Mouse (Mus musculus) embryonic facial prominence, embryonic 11.5 days (tissue): ENCODE measurements around the gene Tmc7. TPM values are rescaled to one million over a fixed set of nuclear protein-coding genes. Genes with fewer than 3 reads are reported as not detected.

Experiments used
- ATAC-seq: fragments of 200-750 bp; cut with Nextera tagmentation; replicated peaks from 2 replicates; pipeline ENCODE4 v1.8.0; 2017; ENCODE audit warnings: low read depth; ENCODE audit not compliant: insufficient number of reproducible peaks, low FRiP score, low TSS enrichment
- DNase-seq: peaks from one replicate; pipeline ENCODE4 v3.0.0-alpha.2; 2015; ENCODE audit warnings: low spot score
- H3K27ac ChIP-seq: fragments of 300-500 bp; sonication (generic); replicated peaks from 2 replicates; pipeline ENCODE4 v1.5.1; 2014; ENCODE audit warnings: mild to moderate bottlenecking, low read depth, low read length, control low read depth
- H3K27me3 ChIP-seq: fragments of 300-500 bp; sonication (generic); 2 replicates; pipeline ENCODE4 v1.6.1; 2014; ENCODE audit warnings: mild to moderate bottlenecking, low read length, moderate library complexity, mixed read lengths; ENCODE audit not compliant: control insufficient read depth, insufficient read depth
- H3K36me3 ChIP-seq: fragments of 300-500 bp; sonication (generic); replicated peaks from 2 replicates; pipeline ENCODE4 v1.6.1; 2014; ENCODE audit warnings: low read depth, mild to moderate bottlenecking, low read length, moderate library complexity, mixed read lengths; ENCODE audit not compliant: control insufficient read depth, insufficient read depth
- H3K4me1 ChIP-seq: fragments of 300-500 bp; sonication (generic); 2 replicates; pipeline ENCODE4 v1.6.1; 2014; ENCODE audit warnings: low read length, mixed read lengths; ENCODE audit not compliant: control insufficient read depth, insufficient read depth
- H3K4me2 ChIP-seq: fragments of 300-500 bp; sonication (generic); 2 replicates; pipeline ENCODE4 v1.6.1; 2014; ENCODE audit warnings: low read depth, mild to moderate bottlenecking, control low read depth, low read length, moderate library complexity
- H3K4me3 ChIP-seq: fragments of 300-500 bp; sonication (generic); 2 replicates; pipeline ENCODE4 v1.5.1; 2014; ENCODE audit warnings: low read depth, low read length, control low read depth
- H3K9ac ChIP-seq: fragments of 300-500 bp; sonication (generic); replicated peaks from 2 replicates; pipeline ENCODE4 v1.6.1; 2014; ENCODE audit warnings: mild to moderate bottlenecking, control low read depth, low read length
- H3K9me3 ChIP-seq: fragments of 300-500 bp; sonication (generic); replicated peaks from 2 replicates; pipeline ENCODE4 v1.6.1; 2016; ENCODE audit warnings: mild to moderate bottlenecking, low read length, inconsistent platforms, mixed read lengths; ENCODE audit not compliant: control insufficient read depth
- WGBS: fragments of 180-500 bp; shearing (Covaris S2); extraction: QIAGEN DNeasy Blood & Tissue Kit; methylation state at CpG from one replicate; pipeline ENCODE4 v1.1.7; 2014; 5-methylcytosine and 5-hydroxymethylcytosine counted together
- polyA plus RNA-seq: library from polyadenylated mRNA; unstranded; fragments of >200 nt; fragmentation: Nextera tagmentation; extraction: Ambion mirVana; gene quantifications from 2 replicates; pipeline ENCODE4 v1.2.1, GENCODE M21; 2014

Tmc7 gene
- polyA plus RNA-seq, 1 experiment from 2014 or later: 7.3 TPM

- H3K36me3 ChIP-seq: no peaks in the 10 kb centered on the region
- ATAC-seq (peak; percentile 34; the same call in 1 of the 2 replicates), DNase-seq (peak; percentile 97)
- H3K27ac ChIP-seq: no peak overlapping the region
- WGBS: 1% methylated on average over 14 of the region's 14 CpGs
- peaks cover 5% of the 10 kb centered on the region for H3K4me1 ChIP-seq
- no peak overlapping the region for H3K4me3 ChIP-seq
- H3K4me2 ChIP-seq: peak overlapping the region; percentile 25
- H3K27me3 ChIP-seq: peaks cover 11% of the 10 kb centered on the region
- H3K9ac ChIP-seq: 0 out of 2 replicates have a peak overlapping the region, but pooled peaks have one; percentile 0
- H3K9me3 ChIP-seq: no peaks in the 10 kb centered on the region
These were observed 10.7 kb upstream of the Tmc7 start for GRCm38 (mm10) chr7:118595228-118595627.

- DNase-seq: no peak
- 30% methylated on average over 10 of the region's 10 CpGs for WGBS
- Histone ChIP-seq H3K4me3 (no peak overlapping the region), H3K27ac (peak overlapping the region; percentile 23), H3K4me2 (no peak overlapping the region), H3K4me1 (peaks cover 5% of the 10 kb centered on the region), H3K9me3 (no peaks in the 10 kb centered on the region), H3K9ac (no peak overlapping the region), H3K36me3 (no peaks in the 10 kb centered on the region), H3K27me3 (peaks cover 11% of the 10 kb centered on the region)
- peak; percentile 10; the same call in 1 of the 2 replicates for ATAC-seq
These were observed 10.1 kb upstream of the Tmc7 start for GRCm38 (mm10) chr7:118594611-118595010.

- no peaks in the 10 kb centered on the region for H3K36me3 ChIP-seq
- H3K4me1 ChIP-seq: peaks cover 5% of the 10 kb centered on the region
- ATAC-seq (peak; percentile 79), DNase-seq (peak; percentile 84)
- peaks cover 11% of the 10 kb centered on the region for H3K27me3 ChIP-seq
- H3K27ac ChIP-seq: peak overlapping the region; percentile 60
- H3K9ac ChIP-seq: peak overlapping the region; percentile 14; the same call in 1 of the 2 replicates
- 10% methylated on average over 9 of the region's 9 CpGs for WGBS
- H3K4me3 ChIP-seq: no peak overlapping the region
- H3K4me2 ChIP-seq: no peak overlapping the region
- H3K9me3 ChIP-seq: no peaks in the 10 kb centered on the region
These were observed 9.3 kb upstream of the Tmc7 start for GRCm38 (mm10) chr7:118593567-118594407.

GRCm38 (mm10) chr7:118592146-118592545, 7.6 kb upstream of the Tmc7 start:
- Histone ChIP-seq H3K4me2 (peak overlapping the region; percentile 14; the same call in 1 of the 2 replicates), H3K4me3 (no peak overlapping the region), H3K9me3 (no peaks in the 10 kb centered on the region), H3K4me1 (peaks cover 5% of the 10 kb centered on the region), H3K36me3 (no peaks in the 10 kb centered on the region), H3K27ac (peak overlapping the region; percentile 10; the same call in 1 of the 2 replicates), H3K27me3 (peaks cover 6% of the 10 kb centered on the region), H3K9ac (0 out of 2 replicates have a peak overlapping the region, but pooled peaks have one; percentile 18)
- peak; percentile 74 for DNase-seq
- WGBS: 15% methylated on average over 6 of the region's 6 CpGs
- ATAC-seq: no peak

GRCm38 (mm10) chr7:118590726-118591305, 6.3 kb upstream of the Tmc7 start:
- ATAC-seq (no peak), DNase-seq (no peak)
- Histone ChIP-seq H3K9me3 (no peaks in the 10 kb centered on the region), H3K4me3 (no peak overlapping the region), H3K4me1 (peaks cover 5% of the 10 kb centered on the region), H3K9ac (no peak overlapping the region), H3K27ac (no peak overlapping the region), H3K36me3 (no peaks in the 10 kb centered on the region), H3K4me2 (no peak overlapping the region), H3K27me3 (no peaks in the 10 kb centered on the region)
- WGBS: 89% methylated on average over 5 of the region's 5 CpGs

- DNase-seq (no peak), ATAC-seq (no peak)
- H3K27ac ChIP-seq: no peak overlapping the region
- H3K9ac ChIP-seq: no peak overlapping the region
- no peaks in the 10 kb centered on the region for H3K9me3 ChIP-seq
- no peaks in the 10 kb centered on the region for H3K36me3 ChIP-seq
- no peaks in the 10 kb centered on the region for H3K27me3 ChIP-seq
- H3K4me2 ChIP-seq: no peak overlapping the region
- 78% methylated on average over 6 of the region's 6 CpGs for WGBS
- H3K4me1 ChIP-seq: no peaks in the 10 kb centered on the region
- no peak overlapping the region for H3K4me3 ChIP-seq
These were observed 1.3 kb upstream of the Tmc7 start for GRCm38 (mm10) chr7:118585856-118586255.

GRCm38 (mm10) chr7:118584926-118585325, 390 bp upstream of the Tmc7 start:
- H3K9ac ChIP-seq: no peak overlapping the region
- peak overlapping the region; percentile 60 for H3K4me3 ChIP-seq
- 71% methylated on average over 5 of the region's 5 CpGs for WGBS
- no peaks in the 10 kb centered on the region for H3K4me1 ChIP-seq
- ATAC-seq: peak; percentile 24; the same call in 1 of the 2 replicates
- no peak overlapping the region for H3K27ac ChIP-seq
- H3K9me3 ChIP-seq: no peaks in the 10 kb centered on the region
- H3K27me3 ChIP-seq: no peaks in the 10 kb centered on the region
- no peak for DNase-seq
- no peak overlapping the region for H3K4me2 ChIP-seq
- no peaks in the 10 kb centered on the region for H3K36me3 ChIP-seq

GRCm38 (mm10) chr7:118583821-118584220, 715 bp downstream of the Tmc7 start:
- H3K27me3 ChIP-seq: no peaks in the 10 kb centered on the region
- H3K27ac ChIP-seq: no peak overlapping the region
- H3K9me3 ChIP-seq: no peaks in the 10 kb centered on the region
- WGBS: 22% methylated on average over 7 of the region's 7 CpGs
- H3K4me1 ChIP-seq: no peaks in the 10 kb centered on the region
- peak overlapping the region; percentile 60 for H3K4me3 ChIP-seq
- no peak for DNase-seq
- no peak for ATAC-seq
- peak overlapping the region; percentile 87 for H3K4me2 ChIP-seq
- H3K36me3 ChIP-seq: no peaks in the 10 kb centered on the region
- H3K9ac ChIP-seq: peak overlapping the region; percentile 81; the same call in 1 of the 2 replicates
